8 mouse cellular contexts compared by ENCODE assay signal in the genomic region with DNA sequence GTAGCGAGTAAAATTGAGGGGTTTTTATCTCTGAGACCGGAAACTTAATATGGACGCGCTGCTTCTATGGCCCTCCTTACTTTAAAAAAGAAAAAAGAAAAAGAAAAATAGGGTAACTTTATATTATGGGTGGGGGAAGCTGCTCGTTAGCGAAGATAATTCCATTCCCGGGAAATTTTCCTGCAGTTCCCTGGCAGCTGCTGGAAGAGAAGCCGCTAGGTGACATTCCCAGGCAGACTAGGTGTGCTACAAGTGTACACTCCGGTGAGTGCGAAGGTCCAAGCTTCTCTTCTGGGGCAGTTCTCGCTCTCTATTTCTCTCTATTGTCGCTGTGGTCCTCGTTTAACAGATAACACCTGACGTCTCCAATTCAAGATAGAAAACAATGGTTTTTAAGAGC. TPM values are rescaled to one million over a fixed set of nuclear protein-coding genes. Genes with fewer than 3 reads are reported as not detected.
DNase-seq lines count a peak whose midpoint lies in the region; ATAC-seq and TF ChIP-seq lines count a peak whose summit lies in the region.

No protein-coding gene starts in this region.

- TF ChIP-seq POLR2A in small intestine, adult 2 months (IDR thresholded peaks at IDR 0.05; ENCODE audit: low read depth, low read length) = no peak

- no peak for TF ChIP-seq CTCF in lung, embryonic 14.5 days (IDR thresholded peaks at IDR 0.05; ENCODE audit: low read depth)
- TF ChIP-seq CTCF in small intestine, adult 2 months (IDR thresholded peaks at IDR 0.05; ENCODE audit: extremely low read depth, insufficient read length, insufficient replicate concordance, low read depth, low read length) = no peak

- no peak overlapping the region; the same call in 1 of the 2 replicates for H3K9ac ChIP-seq in lung, embryonic 14.5 days
- H3K9ac ChIP-seq in forebrain, embryonic 14.5 days (ENCODE audit: low read length) = peak overlapping the region; percentile 76
- peak overlapping the region; percentile 61 for H3K9ac ChIP-seq in limb, embryonic 15.5 days

- H3K4me1 ChIP-seq in lung, embryonic 14.5 days (ENCODE audit: insufficient read depth) = no peaks in the 10 kb centered on the region
- H3K4me1 ChIP-seq in forebrain, embryonic 14.5 days (ENCODE audit: control insufficient read depth, insufficient read depth, low read length) = peaks cover 15% of the 10 kb centered on the region
- H3K4me1 ChIP-seq in limb, embryonic 15.5 days = peaks cover 32% of the 10 kb centered on the region
- H3K4me1 ChIP-seq in small intestine, adult 2 months (ENCODE audit: control insufficient read depth, insufficient read depth, insufficient read length, low read length) = peaks cover 3% of the 10 kb centered on the region; the same call in 1 of the 2 replicates

- H3K4me3 ChIP-seq in lung, embryonic 14.5 days (ENCODE audit: low read depth, low read length) = peak overlapping the region; percentile 75
- peak overlapping the region; percentile 55 for H3K4me3 ChIP-seq in forebrain, embryonic 14.5 days (ENCODE audit: low read depth, low read length)
- peak overlapping the region; percentile 72 for H3K4me3 ChIP-seq in limb, embryonic 15.5 days
- H3K4me3 ChIP-seq in small intestine, adult 2 months (ENCODE audit: low read depth, low read length) = peak overlapping the region; percentile 74

- H3K36me3 ChIP-seq in lung, embryonic 14.5 days (ENCODE audit: insufficient read depth) = no peaks in the 10 kb centered on the region
- H3K36me3 ChIP-seq in forebrain, embryonic 14.5 days (ENCODE audit: control insufficient read depth, insufficient read depth, low read length) = no peaks in the 10 kb centered on the region
- H3K36me3 ChIP-seq in limb, embryonic 15.5 days = no peaks in the 10 kb centered on the region
- H3K36me3 ChIP-seq in small intestine, adult 2 months (ENCODE audit: control insufficient read depth, insufficient read depth, low read length) = no peaks in the 10 kb centered on the region

- 6% methylated on average over 14 of the region's 14 CpGs for WGBS in lung, embryonic 14.5 days
- WGBS in forebrain, embryonic 14.5 days = 3% methylated on average over 14 of the region's 14 CpGs
- WGBS in limb, embryonic 15.5 days = 2% methylated on average over 14 of the region's 14 CpGs
- WGBS in small intestine, adult 2 months = 4% methylated on average over 14 of the region's 14 CpGs

- H3K27ac ChIP-seq in lung, embryonic 14.5 days (ENCODE audit: low read depth) = no peak overlapping the region
- H3K27ac ChIP-seq in forebrain, embryonic 14.5 days (ENCODE audit: low read depth, low read length) = peak overlapping the region; percentile 65; the same call in 1 of the 2 replicates
- no peak overlapping the region for H3K27ac ChIP-seq in limb, embryonic 15.5 days
- no peak overlapping the region for H3K27ac ChIP-seq in small intestine, adult 2 months (ENCODE audit: insufficient read depth, low read depth, low read length)

- H3K4me2 ChIP-seq in lung, embryonic 14.5 days = peak overlapping the region; percentile 90
- peak overlapping the region; percentile 75 for H3K4me2 ChIP-seq in forebrain, embryonic 14.5 days (ENCODE audit: low read length)
- H3K4me2 ChIP-seq in limb, embryonic 15.5 days = peak overlapping the region; percentile 64

- ATAC-seq in lung, embryonic 14.5 days (ENCODE audit: insufficient read depth) = no peak
- ATAC-seq in forebrain, embryonic 14.5 days = no peak
- no peak for ATAC-seq in limb, embryonic 15.5 days (ENCODE audit: insufficient number of reproducible peaks, low FRiP score, low TSS enrichment, low read depth)

- no peaks in the 10 kb centered on the region for H3K9me3 ChIP-seq in lung, embryonic 14.5 days (ENCODE audit: low read depth, low read length)
- no peaks in the 10 kb centered on the region for H3K9me3 ChIP-seq in forebrain, embryonic 14.5 days (replicated peaks; ENCODE audit: control insufficient read depth, low read length)
- H3K9me3 ChIP-seq in limb, embryonic 15.5 days = no peaks in the 10 kb centered on the region

- H3K27me3 ChIP-seq in lung, embryonic 14.5 days (ENCODE audit: insufficient read depth, low read length) = no peaks in the 10 kb centered on the region
- peaks cover 13% of the 10 kb centered on the region for H3K27me3 ChIP-seq in forebrain, embryonic 14.5 days (replicated peaks; ENCODE audit: control insufficient read depth, insufficient read depth, low read length)
- no peaks in the 10 kb centered on the region for H3K27me3 ChIP-seq in limb, embryonic 15.5 days
- H3K27me3 ChIP-seq in small intestine, adult 2 months (ENCODE audit: control insufficient read depth, insufficient read depth, low read length) = no peaks in the 10 kb centered on the region

- intact Hi-C loops in left cerebral cortex, postnatal 25 days (cut with DNase I) = no loop called here

- DNase-seq in lung, embryonic 14.5 days = peak; percentile 37
- no peak for DNase-seq in lung, postnatal 25 days (ENCODE audit: low spot score)
- no peak for DNase-seq in forebrain, embryonic 14.5 days (ENCODE audit: low spot score)
- DNase-seq in left cerebral cortex, postnatal 25 days (ENCODE audit: low spot score in 2 of 2) = no peak
- no peak for DNase-seq in urinary bladder, adult 18-20 months (ENCODE audit: low spot score in 2 of 2)
- DNase-seq in B cell, adult 2 months = no peak

RNA-seq across cellular contexts. Expression of gene Tiam2, which starts 1.0 kb away (rescaled TPM):
- polyA plus RNA-seq in lung, embryonic 14.5 days (2014; fragmentation: Nextera tagmentation; extraction: Ambion mirVana) = 6.5 and 7.3 TPM in 2 replicates
- polyA plus RNA-seq in forebrain, embryonic 14.5 days (2014; fragmentation: Nextera tagmentation; extraction: Ambion mirVana) = 81.3 and 106 TPM in 2 replicates
- polyA plus RNA-seq in limb, embryonic 15.5 days (2015; fragmentation: Nextera tagmentation; extraction: Ambion mirVana) = 17.8 and 19.2 TPM in 2 replicates
- 1.5 and 2.7 TPM in 2 replicates for polyA plus RNA-seq in small intestine, adult 2 months (2012; rRNA removed)
- 10 to 100 TPM; 83.6 to 93.5 TPM for total RNA-seq in left cerebral cortex, postnatal 25 days (2021)
